Mouse (Mus musculus) myocyte (in vitro differentiated cells): ENCODE results near the gene Abca8a.

ENCODE experiments used
- CEBPB ChIP-seq: IDR thresholded peaks from 2 replicates; pipeline ENCODE4 v1.6.1; 2011; ENCODE audit warnings: mild to moderate bottlenecking, moderate library complexity; ENCODE audit not compliant: poor library complexity, insufficient read depth, severe bottlenecking
- MAX ChIP-seq: IDR thresholded peaks from one replicate; pipeline ENCODE4 v1.6.1; 2011; ENCODE audit warnings: low read depth, mild to moderate bottlenecking, control low read depth
- POLR2A ChIP-seq: IDR thresholded peaks from one replicate; pipeline ENCODE4 v1.6.1; 2011; ENCODE audit warnings: low read depth, mild to moderate bottlenecking, control low read depth, moderate library complexity; ENCODE audit not compliant: insufficient read length

- no peak for TF ChIP-seq POLR2A
- no peak for TF ChIP-seq CEBPB
- TF ChIP-seq MAX: no peak
Measured at GRCm38 (mm10) chr11:109994014-109994413, 101.8 kb downstream of the Abca8a start.
